Mouse (Mus musculus): ENCODE measurements at regions not wholly inside any gene's neighbourhood (a gene's known extent, or its start where the extent isn't known, plus 50 kb on each side); places are given as distances from the start of the nearest gene placed in this dataset.
A peak's percentile ranks its signal among the peaks of the same experiment; 100 is the strongest.

- DNase-seq (ENCODE audit: low spot score in 2 of 2), result no peak
Measured at GRCm38 (mm10) chr2:8115891-8116290, 606.5 kb upstream of the Celf2 start.

DNA sequence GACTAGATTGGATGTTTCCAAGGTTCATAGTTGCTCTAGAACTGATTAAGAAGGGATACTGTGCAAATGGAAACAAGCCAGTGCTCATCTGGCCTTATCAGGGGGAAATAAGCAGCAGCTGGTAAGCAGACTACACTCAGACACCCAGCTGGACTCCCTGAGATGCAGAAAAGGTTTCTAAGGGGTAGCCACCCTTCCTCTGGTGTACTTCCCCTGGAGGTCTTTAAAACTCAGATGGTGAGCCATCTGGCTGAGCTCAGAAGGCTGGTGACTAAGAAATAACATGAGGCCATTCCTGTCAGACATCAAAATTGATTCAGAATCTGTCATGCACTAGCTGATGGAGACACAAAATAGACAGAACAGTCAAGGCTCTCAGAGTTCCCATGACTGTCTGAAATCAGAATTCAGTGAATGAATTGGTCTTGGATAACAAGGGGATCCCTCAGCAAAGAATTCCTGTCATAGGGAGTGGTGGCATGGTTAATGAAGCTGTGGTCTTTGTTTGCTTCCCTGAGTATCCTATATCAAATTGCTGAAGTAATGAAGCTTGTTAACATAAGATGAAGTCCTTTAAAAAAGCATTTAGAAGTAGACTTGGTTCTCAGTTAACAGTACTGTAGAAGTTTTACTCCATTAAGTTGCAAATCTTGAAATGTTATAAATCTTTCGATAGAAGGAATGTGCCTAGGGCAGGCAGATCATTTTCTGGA lies 603.2 kb upstream of the Celf2 start:
- DNase-seq (ENCODE audit: low spot score in 2 of 2), result peak in 1 of 2 experiments; percentile 25

DNA sequence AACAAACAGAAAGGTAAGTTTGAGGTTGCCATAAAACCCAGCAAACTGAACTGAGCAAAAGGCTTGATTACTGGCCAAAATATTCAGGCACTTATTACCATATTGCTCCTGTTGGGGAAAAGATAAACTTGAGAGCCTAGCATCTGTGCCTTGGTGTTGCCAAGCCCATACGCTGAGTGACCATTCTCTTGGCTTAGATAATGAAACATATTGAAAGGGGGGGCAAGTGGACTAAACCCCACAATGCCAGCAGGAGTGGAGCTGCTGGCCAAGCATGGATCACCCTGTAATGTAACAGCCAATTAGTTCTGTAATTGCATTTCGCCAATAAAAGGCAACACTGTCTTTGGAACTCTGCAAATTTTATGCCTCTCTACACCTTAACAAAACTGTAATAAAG lies 584.8 kb upstream of the Celf2 start:
- DNase-seq (ENCODE audit: low spot score in 2 of 2), result no peak

- DNase-seq (ENCODE audit: low spot score in 2 of 2), result no peak
Measured at GRCm38 (mm10) chr2:8067901-8068300, 558.5 kb upstream of the Celf2 start.

DNA sequence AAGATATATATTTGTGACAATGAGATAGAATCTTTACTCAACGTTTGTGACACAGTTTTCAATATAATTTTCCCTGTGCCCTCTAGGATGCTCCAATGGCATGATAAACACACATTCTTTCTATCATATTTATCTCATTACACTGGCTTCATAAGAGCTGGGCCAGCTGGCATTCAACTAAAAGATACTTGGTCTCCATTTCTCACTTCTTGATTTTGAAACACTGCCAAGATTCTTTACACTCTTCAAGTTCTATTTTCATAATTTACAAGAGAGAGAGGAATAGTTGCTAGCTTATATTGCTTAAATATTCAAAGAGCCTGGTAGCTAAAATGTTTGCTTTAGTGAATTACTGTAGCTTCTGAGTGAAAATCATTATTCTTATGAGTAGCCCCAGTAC lies 552.3 kb upstream of the Celf2 start:
- peak in 1 of 2 experiments; percentile 31 for DNase-seq (ENCODE audit: low spot score in 2 of 2)

- DNase-seq (ENCODE audit: low spot score in 2 of 2), result no peak
Measured at GRCm38 (mm10) chr2:8029212-8029611, 519.8 kb upstream of the Celf2 start.

GRCm38 (mm10) chr2:8027571-8027970 lies 518.2 kb upstream of the Celf2 start:
- DNase-seq (ENCODE audit: low spot score in 2 of 2), result no peak

DNA sequence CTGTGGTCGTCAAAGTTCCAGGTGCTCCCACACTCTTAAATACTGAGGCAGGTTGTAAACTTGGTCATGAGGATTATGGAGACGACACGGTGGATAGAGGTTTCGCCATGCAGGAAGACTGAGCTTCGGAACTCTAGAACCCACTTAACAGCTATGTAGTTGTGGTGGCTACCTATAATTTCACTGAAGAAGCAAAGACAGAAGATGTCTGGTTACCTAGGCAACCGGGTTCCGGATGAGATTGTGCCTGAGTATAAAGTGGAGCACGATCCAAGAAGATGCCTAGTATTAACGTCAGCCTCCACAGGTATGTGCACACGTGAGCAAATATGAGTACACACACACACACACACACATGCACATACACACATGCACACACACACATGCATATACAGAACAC lies 517.3 kb upstream of the Celf2 start:
- DNase-seq (ENCODE audit: low spot score in 2 of 2), result peak; percentile 45 to 66

DNA sequence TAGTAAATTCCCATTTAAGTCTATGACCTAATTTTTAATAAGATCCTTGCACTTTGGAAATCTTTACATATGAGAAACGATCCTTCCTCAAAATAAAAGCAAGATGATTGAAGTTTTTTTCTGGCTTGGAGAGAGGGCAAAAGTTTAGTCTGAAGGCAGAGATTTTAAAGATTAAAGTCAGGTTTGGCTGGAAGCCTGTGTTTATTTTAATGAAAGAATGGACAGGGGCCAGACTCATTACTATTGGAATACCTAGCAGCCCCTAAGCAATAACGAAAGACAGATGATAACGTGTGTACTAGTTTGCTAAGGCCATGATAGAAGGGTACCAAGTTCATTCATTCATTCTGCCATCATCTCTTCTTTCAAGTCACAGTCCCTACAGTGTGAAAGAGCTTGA lies 513.3 kb upstream of the Celf2 start:
- DNase-seq (ENCODE audit: low spot score in 2 of 2), result no peak

DNA sequence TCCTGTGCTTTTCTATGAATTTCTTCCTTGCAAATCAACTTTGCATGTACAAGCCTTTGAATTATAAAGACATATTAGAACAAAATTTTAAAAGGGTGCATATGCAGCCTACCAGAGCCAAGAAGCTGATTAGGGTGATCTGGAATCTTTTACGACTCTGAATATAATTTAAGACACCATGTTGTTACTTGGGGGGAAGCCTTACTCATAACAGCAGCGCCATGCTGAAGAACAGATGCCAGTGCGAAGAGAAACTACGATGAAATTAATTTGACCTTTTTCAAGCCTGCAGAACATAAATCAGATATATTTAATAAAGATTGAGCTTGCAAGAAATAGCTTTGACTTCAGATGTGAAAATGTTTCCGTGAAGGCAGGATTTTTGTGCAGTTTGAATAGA lies 512.7 kb upstream of the Celf2 start:
- no peak for DNase-seq (ENCODE audit: low spot score in 2 of 2)

DNA sequence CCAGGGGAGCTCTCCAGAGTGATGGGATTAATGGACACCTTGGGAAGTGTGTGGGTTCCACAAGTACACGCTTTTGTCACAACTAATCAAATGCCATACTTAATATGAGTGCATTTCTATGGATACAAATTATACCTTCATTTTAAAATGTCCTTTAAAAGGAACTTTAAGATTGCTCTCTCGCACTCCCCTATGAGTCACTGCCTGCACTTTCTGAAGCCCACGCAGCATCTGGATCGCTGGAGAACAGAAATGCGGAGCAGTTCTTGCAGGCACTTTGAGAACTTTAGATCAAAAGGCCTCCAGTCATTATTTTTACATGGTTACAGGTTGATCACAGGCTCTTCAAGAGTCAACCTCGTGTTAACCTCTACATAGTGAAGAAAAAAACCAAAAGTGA lies 503.5 kb upstream of the Celf2 start:
- peak; percentile 41 to 47 for DNase-seq (ENCODE audit: low spot score in 2 of 2)

GRCm38 (mm10) chr2:7999444-7999843 lies 490.1 kb upstream of the Celf2 start:
- no peak for DNase-seq (ENCODE audit: low spot score in 2 of 2)

DNA sequence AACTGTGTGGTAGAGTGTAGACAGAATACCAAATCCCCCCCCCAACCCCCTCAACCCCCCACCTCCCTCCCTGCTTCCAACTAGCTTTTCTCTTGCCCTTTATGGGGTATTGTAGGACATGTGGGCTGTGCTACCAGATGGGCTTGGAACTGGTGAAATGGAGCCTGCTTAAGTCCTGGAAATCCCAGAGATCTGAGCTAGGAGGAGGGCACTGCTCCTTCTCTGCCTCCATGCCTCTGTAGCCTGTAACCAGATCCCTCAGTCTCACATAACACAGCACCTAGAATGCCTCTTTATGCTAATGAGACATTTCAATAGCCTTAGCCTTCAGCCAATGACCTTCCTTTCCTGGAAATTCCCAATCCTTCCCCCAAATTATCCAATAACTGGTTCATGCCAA lies 465.1 kb upstream of the Celf2 start:
- no peak for DNase-seq (ENCODE audit: low spot score in 2 of 2)

- no peak for DNase-seq (ENCODE audit: low spot score in 2 of 2)
Measured at GRCm38 (mm10) chr2:7963456-7963855, 454.1 kb upstream of the Celf2 start.

- no peak for DNase-seq (ENCODE audit: low spot score in 2 of 2)
Measured at GRCm38 (mm10) chr2:7954210-7954609, 444.8 kb upstream of the Celf2 start.

GRCm38 (mm10) chr2:7952846-7953245 lies 443.5 kb upstream of the Celf2 start:
- no peak for DNase-seq (ENCODE audit: low spot score in 2 of 2)

DNA sequence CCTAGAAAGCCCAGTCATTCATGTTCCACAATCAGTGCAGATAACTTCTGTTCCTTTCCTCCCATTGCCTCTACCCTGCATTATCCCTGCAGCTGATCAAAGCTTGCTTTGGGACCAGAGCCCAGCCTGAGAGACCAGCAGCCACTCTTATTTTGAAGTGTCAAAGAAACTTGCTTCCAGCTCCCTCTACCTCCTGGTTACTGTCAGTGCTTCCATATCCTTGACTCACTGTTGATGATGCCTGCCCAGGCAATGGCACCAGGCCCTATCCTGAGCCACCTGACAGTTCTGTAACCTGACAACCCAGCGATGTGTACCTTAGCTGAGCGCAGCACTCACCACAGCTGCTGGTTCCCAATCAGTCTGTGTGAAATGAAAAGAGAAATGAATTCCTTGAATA lies 435.6 kb upstream of the Celf2 start:
- peak; percentile 43 to 48 for DNase-seq (ENCODE audit: low spot score in 2 of 2)

- peak; percentile 30 to 46 for DNase-seq (ENCODE audit: low spot score in 2 of 2)
Measured at GRCm38 (mm10) chr2:7933617-7934016, 424.3 kb upstream of the Celf2 start.

- DNase-seq (ENCODE audit: low spot score in 2 of 2), result peak in 1 of 2 experiments; percentile 40
Measured at GRCm38 (mm10) chr2:7906271-7906670, 396.9 kb upstream of the Celf2 start.

- peak in 1 of 2 experiments; percentile 44 for DNase-seq (ENCODE audit: low spot score in 2 of 2)
Measured at GRCm38 (mm10) chr2:7893787-7894186, 384.4 kb upstream of the Celf2 start.
